Mouse (Mus musculus) MEL (cell line): ENCODE results near the gene Mef2d.

Experiments used
- CTCF ChIP-seq, 3 experiments: IDR thresholded peaks in 2 of 3; conservative IDR thresholded peaks in 1 of 3; 2 replicates each; pipeline ENCODE4 v1.5.1; 2011 to 2012; ENCODE audit warnings: low read length in 3 of 3, low read depth in 2 of 3, mild to moderate bottlenecking in 2 of 3, improper control_type of control experiment in 1 of 3, inconsistent platforms in 1 of 3, mixed read lengths in 1 of 3, moderate library complexity in 1 of 3; ENCODE audit not compliant: control insufficient read depth in 1 of 3, insufficient read depth in 1 of 3, poor library complexity in 1 of 3, severe bottlenecking in 1 of 3
- MAFK ChIP-seq: IDR thresholded peaks from 2 replicates; pipeline ENCODE4 v1.6.1; 2011; ENCODE audit warnings: low read depth, mild to moderate bottlenecking, low read length, improper control_type of control experiment, borderline replicate concordance
- USF2 ChIP-seq, 2 experiments: IDR thresholded peaks; 2 replicates each; pipeline ENCODE4 v1.6.1; 2011 to 2012; ENCODE audit warnings: improper control_type of control experiment in 2 of 2, low read length in 2 of 2, borderline replicate concordance in 1 of 2, inconsistent platforms in 1 of 2, low read depth in 1 of 2, mild to moderate bottlenecking in 1 of 2; ENCODE audit not compliant: insufficient read depth in 1 of 2

- no peak for TF ChIP-seq USF2 (IDR thresholded peaks at IDR 0.05; ENCODE audit: borderline replicate concordance in 1 of 2, insufficient read depth in 1 of 2, low read depth in 1 of 2, low read length in 2 of 2)
- no peak for TF ChIP-seq MAFK
- no peak for TF ChIP-seq CTCF (IDR thresholded peaks at IDR 0.05 in 2 of 3, conservative IDR thresholded peaks at IDR 0.05 in 1 of 3; ENCODE audit: control insufficient read depth in 1 of 3, insufficient read depth in 1 of 3, low read depth in 2 of 3, low read length in 3 of 3, poor library complexity in 1 of 3, severe bottlenecking in 1 of 3)
These were observed 1.2 kb upstream of the Mef2d start for GRCm38 (mm10) chr3:88140903-88141430.
